Mouse (Mus musculus): ENCODE results near the gene Sfxn3. TPM values are rescaled to one million over a fixed set of nuclear protein-coding genes. Genes with fewer than 3 reads are reported as not detected.

Gene Sfxn3
- total RNA-seq, 2 experiments from 2014 or later: 5.3 to 10.5 TPM

DNA sequence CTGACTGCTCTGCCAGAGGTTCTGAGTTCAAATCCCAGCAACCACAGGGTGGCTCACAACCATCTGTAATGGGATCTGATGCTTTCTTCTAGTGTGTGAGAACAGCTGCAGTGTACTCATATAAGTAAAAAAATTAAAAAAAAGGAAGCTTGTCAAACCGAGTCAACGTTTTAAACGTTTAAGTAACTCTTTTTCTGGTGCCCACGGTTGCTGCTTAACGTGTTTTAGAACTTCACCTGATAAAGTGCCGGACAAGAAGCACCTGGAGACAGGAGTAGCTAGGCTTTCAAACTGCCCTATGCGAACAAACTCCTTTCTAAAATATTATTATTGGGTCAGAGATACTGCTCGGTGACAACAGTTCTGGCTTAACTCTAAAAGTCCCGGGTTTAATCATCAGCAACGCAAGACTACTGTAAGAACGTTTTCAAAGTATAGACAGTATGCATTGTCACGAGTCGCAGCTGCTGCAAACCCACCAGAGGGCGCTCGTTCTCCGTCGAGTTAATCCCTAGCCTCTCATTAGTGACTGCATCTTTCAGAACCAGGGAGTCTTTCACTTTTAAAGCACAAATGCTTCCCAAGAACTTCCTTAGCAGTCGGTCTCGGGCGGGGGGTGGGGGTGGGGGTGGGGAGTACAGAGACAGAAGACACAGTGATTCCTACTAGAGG lies 26.7 kb downstream of the Sfxn3 start:
- 0 out of 2 replicates have a peak, but pooled peaks have one; percentile 13 for ATAC-seq (replicated peaks; ENCODE audit: poor library complexity, severe bottlenecking)

DNA sequence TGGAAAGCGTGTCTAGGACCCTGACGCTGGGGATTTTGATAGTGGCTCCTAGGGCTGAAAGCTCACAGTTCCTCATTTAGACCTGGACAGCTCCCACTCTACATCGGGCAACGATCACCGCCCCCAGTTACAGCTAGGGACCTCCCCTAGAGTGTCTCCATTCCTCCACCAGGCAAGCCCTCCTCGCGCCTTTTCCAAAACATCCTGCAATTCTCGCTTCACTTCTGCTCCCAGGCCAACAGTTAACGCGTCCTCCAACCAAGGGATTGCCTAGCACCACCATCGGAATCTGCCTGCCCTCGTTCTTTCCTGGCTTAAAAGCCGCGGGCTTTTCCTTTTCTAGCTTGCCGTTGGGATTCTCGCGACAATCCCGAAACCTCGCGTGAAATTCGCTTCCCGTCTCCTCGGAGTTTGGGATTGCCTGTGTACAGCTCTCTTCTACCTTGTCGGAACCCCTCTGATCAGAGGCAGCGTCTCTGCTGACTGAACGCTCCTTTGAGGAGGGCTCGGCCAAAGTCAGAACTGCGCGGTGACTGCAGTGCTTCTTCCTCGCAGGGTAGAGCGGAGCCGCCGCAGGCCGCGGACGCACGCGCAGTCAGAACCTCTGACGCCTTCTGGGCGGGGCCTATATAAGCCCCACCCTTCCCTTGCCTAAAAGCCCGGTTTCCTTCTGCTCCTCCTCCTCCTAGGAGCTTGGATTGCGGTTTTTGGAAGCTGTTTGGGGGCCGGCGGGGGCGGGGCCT lies 27.4 kb downstream of the Sfxn3 start, which contains the start of gene Kazald1:
Gene Kazald1, plus strand, starts transcription at position 662 of the 743 bp plus-strand sequence.
- peak; percentile 57 for ATAC-seq (replicated peaks; ENCODE audit: poor library complexity, severe bottlenecking)

DNA sequence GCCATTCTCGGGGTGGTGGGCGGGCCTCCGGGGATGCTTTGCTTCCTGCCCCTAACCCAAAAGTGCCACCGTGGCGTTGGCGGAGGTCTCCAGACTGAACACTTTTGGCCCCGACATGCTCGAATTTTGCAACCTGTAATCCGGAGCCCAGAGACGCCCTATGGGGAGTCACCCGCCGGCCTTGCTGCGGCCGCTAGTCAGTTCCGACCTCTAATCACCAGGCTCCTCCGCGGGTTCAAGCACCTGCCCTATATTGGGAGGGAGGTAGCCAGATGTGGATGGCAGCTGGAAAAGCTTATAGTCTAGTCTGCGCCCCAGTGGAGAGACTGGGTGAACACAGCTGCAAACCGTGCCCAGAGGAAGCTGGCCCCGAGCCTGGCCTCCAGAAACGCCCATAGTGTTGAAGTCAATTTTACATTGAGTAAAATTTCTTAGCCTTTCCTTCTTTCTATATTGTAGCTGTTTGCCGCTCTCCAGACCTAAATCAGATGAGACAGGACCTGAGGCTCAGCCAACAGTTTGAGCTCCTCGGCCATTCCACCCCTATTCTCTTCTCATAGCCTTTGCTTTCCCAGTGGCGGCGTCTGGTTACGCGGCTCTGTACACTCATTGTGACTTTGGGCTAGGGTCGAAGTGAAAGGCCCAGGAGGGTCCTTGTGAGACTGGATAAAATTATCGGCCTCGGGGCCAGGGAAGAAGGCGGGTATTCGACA lies 28.2 kb downstream of the Sfxn3 start:
- ATAC-seq (replicated peaks; ENCODE audit: poor library complexity, severe bottlenecking): no peak

DNA sequence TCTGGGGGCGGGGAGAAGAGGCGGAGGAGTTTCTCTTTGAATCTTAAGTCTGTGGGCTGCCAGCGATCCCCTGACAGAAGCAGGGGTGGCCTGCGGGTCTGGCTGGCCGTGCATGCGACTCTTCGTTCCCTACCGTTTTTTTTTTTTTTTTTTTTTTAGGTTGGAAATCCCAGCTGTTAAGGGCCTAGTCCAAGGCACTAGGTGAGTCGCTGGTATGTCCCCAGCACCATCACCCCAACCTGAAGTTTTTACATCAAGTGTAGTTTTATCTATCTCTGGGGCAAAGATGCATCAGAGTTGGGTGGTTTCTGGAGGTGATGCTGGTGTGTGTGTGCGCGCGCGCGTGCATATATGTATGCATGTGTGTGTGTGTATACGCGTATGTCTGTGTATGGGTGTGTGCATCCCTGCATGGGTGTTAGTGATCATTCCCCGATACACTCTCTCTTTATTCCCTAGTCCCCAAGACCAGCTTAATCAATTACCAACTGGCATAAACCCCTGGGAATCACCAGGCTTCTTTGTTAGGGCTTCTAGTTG lies 28.8 kb downstream of the Sfxn3 start:
- ATAC-seq (replicated peaks; ENCODE audit: poor library complexity, severe bottlenecking): no peak

DNA sequence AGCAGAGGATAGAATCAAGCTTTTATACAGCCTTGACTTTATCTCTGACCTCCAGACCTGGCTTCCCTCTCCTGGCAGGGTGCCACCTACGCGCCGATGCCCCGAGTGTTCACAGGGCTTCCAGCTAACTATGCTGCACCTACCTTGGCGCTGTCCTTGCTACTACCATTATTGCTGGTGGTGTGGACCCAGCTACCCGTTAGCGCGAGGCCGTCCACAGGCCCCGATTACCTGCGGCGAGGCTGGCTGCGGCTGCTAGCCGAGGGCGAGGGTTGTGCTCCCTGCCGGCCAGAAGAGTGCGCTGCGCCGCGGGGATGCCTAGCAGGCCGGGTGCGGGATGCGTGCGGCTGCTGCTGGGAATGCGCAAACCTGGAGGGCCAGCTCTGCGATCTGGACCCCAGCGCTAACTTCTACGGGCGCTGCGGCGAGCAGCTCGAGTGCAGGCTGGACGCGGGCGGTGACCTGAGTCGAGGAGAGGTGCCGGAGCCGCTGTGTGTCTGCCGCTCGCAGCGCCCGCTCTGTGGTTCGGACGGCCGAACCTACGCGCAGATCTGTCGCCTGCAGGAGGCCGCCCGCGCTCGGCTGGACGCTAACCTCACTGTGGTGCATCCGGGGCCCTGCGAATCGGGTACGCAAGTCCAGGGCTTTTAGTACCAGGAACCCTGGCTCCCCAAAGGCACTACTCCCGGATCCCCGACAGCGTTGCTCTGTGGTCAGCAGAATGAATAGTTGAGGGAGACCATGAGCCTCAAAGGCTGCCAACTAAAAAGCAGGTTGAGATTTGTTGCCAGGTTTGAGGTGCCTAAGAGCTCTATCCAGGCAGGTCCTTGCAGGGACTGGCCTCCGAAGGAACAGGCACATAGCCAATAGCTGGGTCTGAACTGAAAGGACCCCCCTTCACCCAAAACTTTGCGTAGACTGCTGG lies 29.5 kb downstream of the Sfxn3 start:
- ATAC-seq (replicated peaks; ENCODE audit: poor library complexity, severe bottlenecking): no peak

DNA sequence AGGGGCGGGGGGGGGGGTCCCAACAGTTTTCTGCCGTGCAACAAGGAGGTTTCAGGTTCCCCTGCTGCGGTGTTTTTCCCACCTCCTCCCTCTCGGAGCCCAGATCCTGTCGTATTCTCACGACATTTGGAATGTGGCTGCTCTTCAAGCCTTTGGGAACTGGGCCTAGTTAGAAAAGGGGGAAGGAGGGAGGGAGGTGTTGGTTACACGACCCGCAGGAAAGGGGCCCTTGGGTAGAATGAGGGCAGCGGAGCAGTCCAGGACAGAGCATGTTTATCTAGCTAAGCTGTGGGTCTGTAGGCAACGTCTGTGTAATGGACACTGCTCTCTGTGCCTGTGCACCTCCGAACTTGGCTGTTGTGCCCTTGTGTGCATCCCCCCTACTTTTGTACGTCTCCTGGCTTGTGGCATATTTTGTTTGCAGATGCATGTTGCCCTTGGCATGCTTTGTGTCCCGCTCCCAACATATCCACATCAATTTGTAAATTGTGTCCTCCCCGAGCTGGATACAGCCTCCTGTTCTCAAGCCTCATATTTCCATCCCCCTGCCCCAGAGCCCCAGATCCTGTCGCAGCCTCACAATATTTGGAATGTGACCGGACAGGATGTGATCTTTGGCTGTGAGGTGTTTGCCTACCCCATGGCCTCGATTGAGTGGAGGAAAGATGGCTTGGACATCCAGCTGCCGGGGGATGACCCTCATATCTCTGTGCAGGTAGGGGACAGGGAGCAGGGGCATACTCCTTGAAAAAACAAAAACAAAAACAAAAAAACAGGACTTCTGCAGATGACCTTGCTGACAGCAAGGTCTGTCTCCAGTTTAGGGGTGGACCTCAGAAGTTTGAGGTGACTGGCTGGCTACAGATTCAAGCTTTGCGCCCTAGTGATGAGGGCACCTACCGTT lies 30.7 kb downstream of the Sfxn3 start:
- ATAC-seq (replicated peaks; ENCODE audit: poor library complexity, severe bottlenecking): no peak

DNA sequence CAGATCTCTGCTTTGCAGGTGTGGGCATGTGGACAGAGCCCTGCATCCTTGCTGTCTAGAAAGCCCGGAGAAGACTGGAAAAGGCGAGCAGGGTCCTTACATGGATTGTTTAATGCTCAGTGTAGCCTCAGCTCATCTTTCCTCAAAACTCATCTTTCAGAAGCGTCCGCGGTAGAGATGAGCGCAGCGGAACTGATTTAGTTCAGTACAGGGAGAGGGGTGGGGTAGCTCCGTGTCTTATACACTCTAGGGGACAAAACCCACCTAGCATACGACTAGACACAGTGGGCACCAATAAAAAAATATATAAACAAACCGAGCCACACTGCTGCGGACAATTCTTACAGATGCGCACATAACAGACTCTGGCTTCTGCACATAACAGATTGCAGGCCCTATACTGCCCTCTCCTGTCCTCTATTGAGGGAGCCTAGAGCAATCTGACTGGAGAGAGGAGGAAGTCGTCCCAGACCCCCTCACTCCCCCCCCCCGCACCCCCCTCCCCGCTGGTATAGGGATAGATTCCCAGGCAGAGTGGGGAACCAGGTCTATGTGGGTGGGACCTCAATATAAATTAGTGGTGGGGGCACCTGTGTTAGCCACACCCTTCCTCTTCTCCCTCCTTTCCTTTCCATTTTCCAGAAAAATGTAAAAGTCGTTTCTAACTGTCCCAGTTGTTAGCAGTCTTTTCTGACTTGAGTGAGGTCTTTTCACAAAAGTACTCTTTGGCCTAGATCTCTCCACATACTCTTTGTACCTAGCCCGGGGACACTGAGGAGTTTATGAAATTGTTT lies 31.9 kb downstream of the Sfxn3 start:
- ATAC-seq (replicated peaks; ENCODE audit: poor library complexity, severe bottlenecking): 0 out of 2 replicates have a peak, but pooled peaks have one; percentile 6

DNA sequence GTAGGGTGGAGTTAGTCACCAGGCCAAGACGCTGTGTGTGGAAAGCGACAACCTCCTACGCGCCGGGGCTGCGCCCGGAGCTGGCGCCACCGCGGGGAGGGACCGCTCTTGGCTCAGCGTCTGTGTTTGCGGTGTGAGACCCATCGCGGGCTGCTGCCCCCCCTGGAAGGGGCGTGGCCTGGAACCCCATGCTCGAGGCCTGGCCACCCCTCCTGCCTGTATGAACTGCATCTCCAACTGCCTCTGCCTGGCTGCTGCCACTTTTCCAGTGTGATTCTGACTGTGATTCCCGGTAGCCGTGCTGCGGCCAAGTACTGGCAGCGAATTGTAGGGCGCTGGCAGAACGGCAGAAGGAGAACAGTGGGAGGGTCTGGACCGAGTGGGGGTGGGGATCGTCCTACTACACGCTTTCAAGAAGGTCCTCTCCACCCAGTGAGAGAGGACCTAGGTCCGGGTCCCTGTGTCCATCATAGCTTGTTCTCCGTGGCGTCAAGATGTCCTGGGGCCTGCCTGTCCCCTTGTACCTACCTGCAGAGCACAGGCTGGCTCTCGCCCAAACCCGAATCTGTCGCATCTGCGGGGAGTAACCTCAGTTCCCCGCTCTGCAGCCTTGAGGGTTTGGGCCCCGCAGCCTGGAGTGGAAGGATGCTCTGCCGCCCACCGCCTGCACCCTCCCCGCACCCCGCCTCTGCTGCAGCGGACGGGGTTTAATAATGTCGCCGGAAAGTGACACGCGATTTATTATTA lies 32.6 kb downstream of the Sfxn3 start:
- ATAC-seq (replicated peaks; ENCODE audit: poor library complexity, severe bottlenecking): peak; percentile 45

DNA sequence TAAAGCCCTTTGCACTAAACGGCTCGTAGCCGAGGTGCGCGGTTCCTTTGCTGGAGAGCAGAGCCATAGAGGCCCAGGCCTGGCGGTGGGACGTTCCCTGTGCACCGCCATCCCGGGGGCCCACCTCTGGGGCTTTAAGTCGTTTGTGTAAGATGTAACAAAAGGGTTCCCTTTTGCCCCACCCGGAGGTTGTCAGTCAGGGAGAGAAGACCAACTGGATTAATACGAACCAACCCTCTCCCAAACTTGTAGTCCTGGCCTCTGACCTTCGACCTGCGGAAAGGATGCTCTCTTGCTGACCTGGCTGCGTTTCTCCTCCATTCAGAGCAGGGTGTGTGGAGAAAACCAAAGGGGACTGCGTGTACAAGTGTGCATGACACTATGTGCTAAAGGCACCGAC lies 33.4 kb downstream of the Sfxn3 start:
- no peak for ATAC-seq (replicated peaks; ENCODE audit: poor library complexity, severe bottlenecking)

DNA sequence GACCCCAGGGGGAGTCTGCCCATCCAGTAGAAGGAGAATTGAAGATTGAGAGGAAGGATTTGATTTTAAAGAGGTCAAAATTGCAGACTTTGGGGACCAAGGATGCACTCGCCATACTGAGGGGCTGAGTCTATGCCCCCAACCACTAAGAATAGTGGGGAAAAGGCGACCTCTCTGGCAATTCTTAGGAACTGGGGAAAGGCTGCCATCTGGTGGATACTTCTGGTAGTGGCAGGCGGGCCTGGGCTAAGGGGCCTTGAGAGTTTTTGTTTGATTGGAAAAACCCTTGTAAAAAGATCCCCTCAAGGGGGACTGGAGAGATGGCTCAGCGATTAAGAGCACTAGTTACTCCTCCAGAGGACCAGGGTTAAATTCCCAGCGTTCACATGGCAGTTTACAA lies 34.0 kb downstream of the Sfxn3 start:
- peak; percentile 40; the same call in 1 of the 2 replicates for ATAC-seq (replicated peaks; ENCODE audit: poor library complexity, severe bottlenecking)

DNA sequence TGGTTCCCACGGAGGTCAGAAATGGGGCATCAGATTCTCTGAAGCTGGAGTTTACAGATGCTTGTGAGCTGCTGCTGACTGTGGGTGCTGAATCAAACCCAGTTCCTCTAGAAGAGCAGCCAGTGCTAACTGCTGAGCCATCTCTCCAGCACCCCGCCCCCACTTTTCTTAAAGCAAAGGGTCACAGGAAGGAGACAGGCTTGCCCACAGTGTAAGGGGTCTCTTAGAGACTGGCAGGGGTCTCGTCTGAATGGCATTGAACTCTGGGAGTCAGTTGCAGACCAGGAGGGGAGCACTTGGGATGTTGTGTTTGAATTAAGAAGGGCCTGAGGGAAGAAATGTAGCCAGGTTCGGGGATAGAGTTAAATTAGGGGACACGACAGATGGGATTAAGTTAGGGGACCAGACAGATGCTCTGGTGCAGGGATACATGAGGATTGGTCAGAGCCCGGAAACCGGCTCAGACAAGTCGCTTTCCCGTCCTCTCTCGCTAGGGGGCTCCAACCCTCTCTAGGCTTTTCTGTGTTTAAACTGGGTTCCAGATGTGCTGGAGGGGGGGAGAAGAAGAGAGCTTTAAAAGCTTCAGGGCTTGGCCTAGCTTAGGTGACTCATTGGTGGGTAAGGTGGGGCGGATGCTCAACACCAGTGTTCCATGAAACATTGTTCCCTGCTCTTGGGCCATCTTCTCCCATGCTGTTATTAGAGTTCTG lies 34.7 kb downstream of the Sfxn3 start:
- ATAC-seq (replicated peaks; ENCODE audit: poor library complexity, severe bottlenecking): 0 out of 2 replicates have a peak, but pooled peaks have one; percentile 21

DNA sequence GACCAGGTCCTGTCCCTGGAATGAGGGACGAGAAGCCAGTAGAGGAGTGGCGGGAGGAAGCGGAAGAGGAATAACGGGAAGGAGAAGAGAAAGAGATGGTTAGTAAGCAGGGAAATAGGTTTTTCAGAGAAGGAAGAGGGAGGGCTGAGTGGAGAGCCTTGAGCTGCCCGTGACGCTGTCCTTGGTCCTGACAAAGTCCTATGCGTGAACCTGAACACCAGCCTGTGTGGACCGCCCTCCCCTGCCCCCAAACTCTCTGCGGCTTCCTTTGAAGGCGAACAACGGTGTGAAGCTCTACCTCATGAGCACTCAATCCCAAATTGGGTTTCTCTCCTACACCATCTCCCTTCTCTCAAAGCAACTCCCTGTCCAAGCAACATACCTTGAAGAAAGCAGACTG lies 50.6 kb downstream of the Sfxn3 start:
- peak; percentile 58 for ATAC-seq (replicated peaks; ENCODE audit: poor library complexity, severe bottlenecking)

DNA sequence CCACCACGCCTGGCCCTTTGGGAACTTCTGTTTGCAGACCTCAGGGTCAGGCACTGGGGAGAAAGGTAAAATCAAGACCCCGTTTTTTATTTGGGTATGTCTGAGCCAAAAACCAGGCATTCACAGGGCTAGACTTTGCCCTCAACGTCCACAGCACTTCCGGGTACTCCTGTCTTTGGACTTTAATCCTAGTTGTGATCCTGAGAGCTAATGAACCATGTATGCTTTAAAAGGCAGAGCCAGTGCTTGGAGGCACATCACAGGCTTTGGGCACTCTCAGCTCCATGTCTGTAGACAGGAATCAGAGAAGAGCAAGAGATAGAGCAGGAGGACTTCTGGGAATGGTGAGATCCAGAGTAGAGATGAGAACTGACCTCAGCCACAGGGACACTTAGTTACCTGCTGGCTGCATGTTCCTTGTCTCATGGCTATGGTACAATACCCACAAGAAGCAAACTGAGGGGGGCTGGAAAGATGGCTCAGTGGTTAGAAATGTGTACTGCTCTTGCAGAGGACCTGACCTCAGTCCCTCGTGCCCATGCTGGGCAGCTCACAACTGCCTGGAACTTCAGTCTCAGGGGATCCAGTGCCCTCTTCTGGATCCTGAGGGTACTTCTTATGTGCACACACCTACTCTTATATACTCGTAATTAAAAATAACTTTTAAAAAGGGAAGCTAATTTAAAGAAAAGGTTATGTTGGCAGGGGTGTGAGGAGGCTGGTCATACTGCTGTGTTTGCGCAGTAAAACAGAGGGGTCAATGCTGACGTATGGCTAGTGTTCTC lies 53.4 kb downstream of the Sfxn3 start:
- ATAC-seq (replicated peaks; ENCODE audit: poor library complexity, severe bottlenecking): no peak

DNA sequence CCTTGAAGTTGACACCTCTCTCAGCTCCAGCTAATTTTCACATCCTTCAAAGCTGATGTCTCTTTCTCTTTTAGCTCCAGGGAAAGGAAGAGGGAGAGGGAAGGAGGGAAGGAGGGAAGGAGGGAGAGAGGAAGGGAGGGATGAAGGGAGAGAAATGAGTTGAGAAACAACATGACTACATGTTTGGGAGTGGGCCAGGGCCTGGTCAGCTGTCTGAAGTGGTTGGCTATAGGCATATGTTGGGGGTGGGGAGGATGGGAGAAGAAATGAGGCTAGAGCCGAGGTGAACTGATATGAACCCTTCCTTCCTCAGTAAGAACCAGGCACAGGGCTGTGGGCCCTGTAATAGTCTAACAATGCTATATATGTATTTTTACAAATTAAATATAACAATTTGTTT lies 58.3 kb downstream of the Sfxn3 start:
- no peak for ATAC-seq (replicated peaks; ENCODE audit: poor library complexity, severe bottlenecking)

Data from granulocyte monocyte progenitor cell, adult 5-6 weeks (primary cell).